Mouse (Mus musculus) myocyte (in vitro differentiated cells): Measurements from ENCODE around the gene Lgsn. TPM values are rescaled to one million over a fixed set of nuclear protein-coding genes. Genes with fewer than 3 reads are reported as not detected.

Experiments
- H3K27me3 ChIP-seq: one replicate; pipeline ENCODE4 v1.6.1; 2011; ENCODE audit not compliant: control insufficient read depth, insufficient read depth, insufficient read length
- H3K36me3 ChIP-seq: one replicate; pipeline ENCODE4 v1.6.1; 2011; ENCODE audit not compliant: control insufficient read depth, insufficient read depth
- H3K4me2 ChIP-seq: one replicate; pipeline ENCODE4 v1.6.1; 2011; ENCODE audit warnings: low read depth, control low read depth
- H3K4me3 ChIP-seq: one replicate; pipeline ENCODE4 v1.5.1; 2011; ENCODE audit warnings: mild to moderate bottlenecking, control low read depth, moderate library complexity
- H3K79me2 ChIP-seq: one replicate; pipeline ENCODE4 v1.6.1; 2011; ENCODE audit not compliant: control insufficient read depth, insufficient read depth
- H3ac ChIP-seq: one replicate; pipeline ENCODE4 v1.6.1; 2011; ENCODE audit not compliant: control insufficient read depth, insufficient read length
- CEBPB ChIP-seq: IDR thresholded peaks from 2 replicates; pipeline ENCODE4 v1.6.1; 2011; ENCODE audit warnings: mild to moderate bottlenecking, moderate library complexity; ENCODE audit not compliant: poor library complexity, insufficient read depth, severe bottlenecking
- E2F4 ChIP-seq: IDR thresholded peaks from one replicate; pipeline ENCODE4 v1.6.1; 2011; ENCODE audit warnings: mild to moderate bottlenecking, control low read depth, moderate library complexity; ENCODE audit not compliant: insufficient read depth
- MAX ChIP-seq: IDR thresholded peaks from one replicate; pipeline ENCODE4 v1.6.1; 2011; ENCODE audit warnings: low read depth, mild to moderate bottlenecking, control low read depth
- MYOD1 ChIP-seq, 3 experiments: IDR thresholded peaks; one replicate each; pipeline ENCODE4 v1.6.1; 2011; ENCODE audit warnings: control low read depth in 2 of 3, low read depth in 2 of 3, mild to moderate bottlenecking in 2 of 3, moderate library complexity in 1 of 3; ENCODE audit not compliant: insufficient read length in 2 of 3, control insufficient read depth in 1 of 3
- POLR2A ChIP-seq: IDR thresholded peaks from one replicate; pipeline ENCODE4 v1.6.1; 2011; ENCODE audit warnings: low read depth, mild to moderate bottlenecking, control low read depth, moderate library complexity; ENCODE audit not compliant: insufficient read length
- POLR2AphosphoS2 ChIP-seq: IDR thresholded peaks from one replicate; pipeline ENCODE4 v1.6.1; 2011; ENCODE audit warnings: low read depth, control low read depth; ENCODE audit not compliant: insufficient read length
- REST ChIP-seq: IDR thresholded peaks from one replicate; pipeline ENCODE4 v1.6.1; 2011; ENCODE audit warnings: mild to moderate bottlenecking, control low read depth, moderate library complexity; ENCODE audit not compliant: insufficient read depth, insufficient read length
- SRF ChIP-seq: IDR thresholded peaks from one replicate; pipeline ENCODE4 v1.6.1; 2011; ENCODE audit warnings: low read depth; ENCODE audit not compliant: control insufficient read depth, insufficient read length
- TCF12 ChIP-seq: IDR thresholded peaks from one replicate; pipeline ENCODE4 v1.6.1; 2011; ENCODE audit warnings: mild to moderate bottlenecking, control low read depth; ENCODE audit not compliant: poor library complexity, insufficient read depth, severe bottlenecking
- TCF3 ChIP-seq: IDR thresholded peaks from one replicate; pipeline ENCODE4 v1.6.1; 2011; ENCODE audit warnings: low read depth, control low read depth; ENCODE audit not compliant: insufficient read length
- USF1 ChIP-seq: IDR thresholded peaks from one replicate; pipeline ENCODE4 v1.6.1; 2011; ENCODE audit warnings: low read depth, mild to moderate bottlenecking, control low read depth, moderate library complexity
- polyA plus RNA-seq: library from polyadenylated mRNA; unstranded; fragments of >200 nt; fragmentation: generic; extraction: Trizol; gene quantifications from one replicate; pipeline ENCODE4 v1.2.1, GENCODE M21; 2012; ENCODE audit warnings: missing spikeins

Lgsn gene
- not detected for polyA plus RNA-seq

DNA sequence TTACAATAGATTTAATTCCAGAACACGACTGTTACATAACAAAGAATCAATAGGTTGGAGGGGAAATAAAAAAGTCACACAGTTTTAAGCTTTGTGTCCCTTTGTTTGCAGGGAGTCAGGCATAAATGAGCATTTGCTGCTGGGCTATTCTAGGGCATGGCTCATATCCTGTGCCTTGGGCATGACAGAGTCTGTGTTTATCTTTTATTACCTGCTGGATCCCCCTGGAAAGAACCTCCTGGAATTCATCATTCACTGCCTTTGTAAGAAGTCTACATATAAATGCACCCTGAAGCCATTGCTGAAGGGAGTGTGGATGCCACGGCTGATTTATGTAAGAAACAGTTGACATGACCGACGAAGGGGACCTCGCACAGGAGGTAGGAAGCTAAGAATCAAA lies at the start of gene Lgsn:
Gene Lgsn (plus strand): TSS at position 301 of the 400 bp plus-strand sequence.
- no peak within 1 kb of the TSS for H3ac ChIP-seq
- H3K79me2 ChIP-seq = no peaks in the 10 kb centered on the region
- H3K4me3 ChIP-seq = no peak within 1 kb of the TSS
- H3K36me3 ChIP-seq = no peaks in the 10 kb centered on the region
- no peaks in the 10 kb centered on the region for H3K27me3 ChIP-seq
- no peak within 1 kb of the TSS for H3K4me2 ChIP-seq
- TF ChIP-seq MYOD1 (IDR thresholded peaks at IDR 0.05; ENCODE audit: control insufficient read depth in 1 of 3, insufficient read length in 2 of 3, low read depth in 2 of 3) (no peak), CEBPB (no peak), TCF3 (no peak)

DNA sequence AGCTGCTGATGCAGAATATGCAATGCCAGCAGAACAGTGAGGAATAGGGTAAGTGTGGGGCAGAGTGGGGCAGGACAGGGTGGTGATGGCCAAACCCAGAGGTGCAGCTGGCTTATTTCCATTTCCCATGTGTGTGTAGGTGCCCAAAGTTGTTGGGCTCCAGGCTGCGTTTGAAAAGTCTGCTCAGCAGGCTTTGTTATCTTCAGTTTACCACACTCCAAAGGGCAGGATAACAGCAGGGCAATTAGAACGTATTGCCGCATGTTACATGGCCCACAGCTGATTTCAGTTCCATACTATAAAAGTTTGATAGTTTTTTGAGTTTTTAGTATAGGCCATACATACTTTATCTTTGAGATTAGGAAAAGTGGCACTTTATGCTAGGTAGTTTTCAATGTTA lies 37.8 kb upstream of the Lgsn start:
- TF ChIP-seq USF1 (no peak), SRF (no peak), REST (no peak)
- Histone ChIP-seq H3ac (no peak overlapping the region), H3K27me3 (no peaks in the 10 kb centered on the region), H3K4me3 (no peak overlapping the region), H3K36me3 (no peaks in the 10 kb centered on the region), H3K4me2 (no peak overlapping the region), H3K79me2 (no peaks in the 10 kb centered on the region)

DNA sequence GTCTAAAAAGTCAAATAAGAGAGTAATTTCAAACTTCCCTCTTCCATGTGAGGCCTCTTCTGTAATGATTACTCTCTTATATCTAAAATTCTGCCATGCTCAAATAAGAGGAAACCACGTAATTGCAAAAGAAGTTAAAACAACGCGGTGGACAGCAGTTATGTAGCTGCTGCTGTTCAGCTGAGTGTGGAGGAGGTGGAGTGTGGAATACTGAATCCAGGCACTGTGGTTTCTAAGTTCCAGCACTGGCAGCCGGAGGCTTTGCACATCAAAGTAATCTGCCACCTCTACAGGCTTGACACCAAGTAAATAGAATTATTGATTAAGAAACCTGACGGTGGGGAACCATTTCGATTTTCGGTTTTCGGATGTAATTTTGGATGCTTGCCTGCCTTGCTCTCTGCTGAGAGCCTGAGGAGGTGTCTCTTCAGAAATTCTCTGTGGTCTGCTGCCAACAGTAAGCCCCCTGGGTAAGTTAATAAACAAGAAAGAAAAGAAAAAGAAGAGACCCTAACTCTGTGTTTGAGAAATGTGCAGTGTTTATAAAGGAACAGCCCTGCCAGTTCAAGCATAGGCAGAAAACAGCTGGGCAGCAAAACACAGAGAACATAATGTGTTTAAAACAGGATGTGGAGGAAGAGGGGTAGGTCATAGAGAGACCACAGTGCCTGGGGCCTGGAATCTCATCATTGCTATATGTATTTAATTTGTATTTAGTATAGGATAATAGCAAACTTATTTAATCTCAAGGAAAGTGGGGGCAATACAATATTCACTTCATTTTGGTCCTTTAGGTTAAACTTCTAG lies 33.7 kb upstream of the Lgsn start:
- H3ac ChIP-seq = no peak overlapping the region

DNA sequence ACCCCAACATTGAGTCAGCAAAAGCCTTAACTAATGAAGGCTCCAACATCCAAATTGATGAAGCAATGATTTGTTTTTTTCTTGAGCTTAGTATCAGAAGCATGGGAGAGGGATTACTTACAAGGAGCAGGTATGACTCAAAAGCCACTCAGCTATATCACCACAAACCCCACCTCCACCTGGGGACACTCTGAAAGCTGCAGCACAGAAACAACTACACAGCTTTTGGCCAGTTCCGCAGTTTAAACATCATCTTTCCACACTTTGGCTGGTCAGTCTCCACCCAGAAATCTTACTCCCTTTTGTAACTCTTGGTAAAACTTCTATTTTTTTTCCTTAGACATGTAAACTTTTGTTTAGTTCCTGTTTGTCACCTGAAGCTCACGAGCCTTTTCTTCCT lies 32.6 kb upstream of the Lgsn start:
- no peaks in the 10 kb centered on the region for H3K27me3 ChIP-seq
- TF ChIP-seq POLR2AphosphoS2 (no peak), USF1 (no peak), REST (no peak), E2F4 (no peak)

More for the DNA sequence above, 33.7 kb upstream of the Lgsn start:
- TF ChIP-seq MYOD1 (IDR thresholded peaks at IDR 0.05; ENCODE audit: control insufficient read depth in 1 of 3, insufficient read length in 2 of 3, low read depth in 2 of 3) = no peak
- no peak for TF ChIP-seq SRF
- no peak for TF ChIP-seq REST
- TF ChIP-seq CEBPB = no peak
- TF ChIP-seq USF1 = no peak
- no peak for TF ChIP-seq TCF12
- TF ChIP-seq TCF3 = no peak
- no peak for TF ChIP-seq POLR2AphosphoS2
- TF ChIP-seq POLR2A = no peak
- H3K79me2 ChIP-seq = no peaks in the 10 kb centered on the region
- H3K27me3 ChIP-seq = no peaks in the 10 kb centered on the region
- no peak overlapping the region for H3K4me3 ChIP-seq
- H3K4me2 ChIP-seq = no peak overlapping the region
- H3K36me3 ChIP-seq = no peaks in the 10 kb centered on the region

DNA sequence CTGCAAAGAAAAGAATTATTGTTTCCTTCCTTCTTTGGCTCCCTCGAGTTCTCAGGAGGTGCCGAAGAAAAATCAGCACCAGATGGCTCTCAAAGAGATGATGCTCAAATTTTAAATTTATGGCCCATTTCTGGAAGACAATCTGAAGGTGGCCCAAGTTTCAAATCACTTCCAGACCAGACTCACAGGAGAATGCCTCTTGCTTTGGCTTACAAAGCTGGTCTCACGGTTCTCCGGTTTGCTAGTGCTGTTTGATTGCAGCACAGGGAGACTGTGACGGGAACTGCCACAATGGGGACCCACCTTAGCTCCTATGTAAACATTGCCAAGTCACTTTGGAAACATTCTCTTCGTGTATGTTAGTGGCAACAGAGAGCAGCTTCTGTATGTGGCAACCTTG lies 26.5 kb upstream of the Lgsn start:
- no peak overlapping the region for H3K4me2 ChIP-seq
- TF ChIP-seq POLR2AphosphoS2 (no peak), TCF3 (no peak), MAX (no peak)

More for the DNA sequence above, 32.6 kb upstream of the Lgsn start:
- no peak overlapping the region for H3ac ChIP-seq
- no peak overlapping the region for H3K4me3 ChIP-seq
- no peaks in the 10 kb centered on the region for H3K79me2 ChIP-seq
- no peak overlapping the region for H3K4me2 ChIP-seq
- H3K36me3 ChIP-seq = no peaks in the 10 kb centered on the region

DNA sequence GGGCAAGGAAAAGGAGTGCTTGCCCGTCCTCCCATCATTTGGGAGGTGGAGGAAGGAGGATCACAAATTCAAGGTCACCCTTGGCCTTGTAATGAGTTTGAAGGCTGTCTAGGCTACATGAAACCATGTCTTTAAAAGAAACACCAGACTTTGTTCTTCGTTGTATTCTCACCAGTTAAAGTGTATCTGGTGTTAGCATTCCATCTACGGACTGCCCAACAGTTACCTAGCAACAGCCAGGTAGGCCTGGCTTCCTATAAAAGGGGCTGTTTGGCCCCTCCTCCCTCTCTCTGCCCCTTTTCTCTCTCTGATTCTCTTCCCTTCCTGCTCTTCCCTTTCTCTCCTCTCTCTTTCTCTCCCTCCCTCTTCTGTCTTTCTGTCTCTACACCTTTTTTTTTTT lies 25.7 kb upstream of the Lgsn start:
- Histone ChIP-seq H3K4me2 (no peak overlapping the region), H3K4me3 (no peak overlapping the region), H3ac (no peak overlapping the region), H3K27me3 (no peaks in the 10 kb centered on the region), H3K79me2 (no peaks in the 10 kb centered on the region), H3K36me3 (no peaks in the 10 kb centered on the region)
- TF ChIP-seq TCF3 = no peak
- no peak for TF ChIP-seq REST
- TF ChIP-seq E2F4 = no peak
- TF ChIP-seq MYOD1 (IDR thresholded peaks at IDR 0.05; ENCODE audit: control insufficient read depth in 1 of 3, insufficient read length in 2 of 3, low read depth in 2 of 3) = no peak
- no peak for TF ChIP-seq CEBPB

More for the DNA sequence above, 26.5 kb upstream of the Lgsn start:
- H3K4me3 ChIP-seq = no peak overlapping the region
- no peaks in the 10 kb centered on the region for H3K79me2 ChIP-seq
- no peaks in the 10 kb centered on the region for H3K36me3 ChIP-seq
- H3ac ChIP-seq = no peak overlapping the region
- no peaks in the 10 kb centered on the region for H3K27me3 ChIP-seq
